In genomic region chr7:66060066-66060956, GRCm38 (mm10) we compare ENCODE assay signal across 8 mouse cellular contexts. TPM values are rescaled to one million over a fixed set of nuclear protein-coding genes. Genes with fewer than 3 reads are reported as not detected.
DNase-seq lines count a peak whose midpoint lies in the region; ATAC-seq and TF ChIP-seq lines count a peak whose summit lies in the region.

No protein-coding gene starts in this region.

- peaks cover 34% of the 10 kb centered on the region for H3K36me3 ChIP-seq in E14TG2a.4 (ENCODE audit: insufficient read depth, low read length)
- no peaks in the 10 kb centered on the region; the same call in 1 of the 2 replicates for H3K36me3 ChIP-seq in forebrain, embryonic 11.5 days (ENCODE audit: control insufficient read depth, insufficient read depth, low read length)
- peaks cover 8% of the 10 kb centered on the region for H3K36me3 ChIP-seq in heart, embryonic 16.5 days (ENCODE audit: control insufficient read depth, insufficient read depth)
- peaks cover 27% of the 10 kb centered on the region for H3K36me3 ChIP-seq in liver, embryonic 15.5 days (replicated peaks)
- no peaks in the 10 kb centered on the region for H3K36me3 ChIP-seq in neural tube, embryonic 11.5 days (ENCODE audit: control insufficient read depth, insufficient read depth, low read length)
- peaks cover 7% of the 10 kb centered on the region; the same call in 1 of the 2 replicates for H3K36me3 ChIP-seq in stomach, embryonic 16.5 days (ENCODE audit: control insufficient read depth, insufficient read depth, low read length)

- WGBS in forebrain, embryonic 11.5 days, result under 1% methylated on average over 64 of the region's 64 CpGs
- WGBS in heart, embryonic 16.5 days, result under 1% methylated on average over 64 of the region's 64 CpGs
- WGBS in liver, embryonic 15.5 days (ENCODE audit: insufficient replicate concordance), result under 1% methylated on average over 64 of the region's 64 CpGs
- WGBS in neural tube, embryonic 11.5 days, result under 1% methylated on average over 64 of the region's 64 CpGs
- under 1% methylated on average over 64 of the region's 64 CpGs for WGBS in stomach, embryonic 16.5 days

- peak overlapping the region; percentile 93 for H3K9ac ChIP-seq in forebrain, embryonic 11.5 days (ENCODE audit: low read length)
- peak overlapping the region; percentile 99 for H3K9ac ChIP-seq in heart, embryonic 16.5 days (ENCODE audit: low read length)
- H3K9ac ChIP-seq in liver, embryonic 15.5 days, result peak overlapping the region; percentile 85
- H3K9ac ChIP-seq in neural tube, embryonic 11.5 days (ENCODE audit: low read length), result peak overlapping the region; percentile 81
- peak overlapping the region; percentile 92 for H3K9ac ChIP-seq in stomach, embryonic 16.5 days (ENCODE audit: low read length)

- no peaks in the 10 kb centered on the region for H3K9me3 ChIP-seq in E14TG2a.4 (ENCODE audit: low read length)
- no peaks in the 10 kb centered on the region for H3K9me3 ChIP-seq in forebrain, embryonic 11.5 days (ENCODE audit: control insufficient read depth, low read length)
- no peaks in the 10 kb centered on the region for H3K9me3 ChIP-seq in heart, embryonic 16.5 days (replicated peaks; ENCODE audit: control insufficient read depth, low read length)
- no peaks in the 10 kb centered on the region for H3K9me3 ChIP-seq in liver, embryonic 15.5 days (replicated peaks)
- H3K9me3 ChIP-seq in neural tube, embryonic 11.5 days (ENCODE audit: control insufficient read depth, low read length), result no peaks in the 10 kb centered on the region
- no peaks in the 10 kb centered on the region for H3K9me3 ChIP-seq in stomach, embryonic 16.5 days (replicated peaks; ENCODE audit: control insufficient read depth, low read length)

- peak overlapping the region; percentile 96 for H3K4me3 ChIP-seq in E14TG2a.4 (replicated peaks; ENCODE audit: low read length)
- peak overlapping the region; percentile 96 for H3K4me3 ChIP-seq in forebrain, embryonic 11.5 days (ENCODE audit: low read depth, low read length)
- H3K4me3 ChIP-seq in heart, embryonic 16.5 days (ENCODE audit: low read length), result peak overlapping the region; percentile 100
- peak overlapping the region; percentile 95 for H3K4me3 ChIP-seq in liver, embryonic 15.5 days (replicated peaks)
- peak overlapping the region; percentile 69 for H3K4me3 ChIP-seq in neural tube, embryonic 11.5 days (ENCODE audit: low read depth, low read length)
- peak overlapping the region; percentile 85 for H3K4me3 ChIP-seq in stomach, embryonic 16.5 days (replicated peaks; ENCODE audit: low read length)

- peak overlapping the region; percentile 82 for H3K4me2 ChIP-seq in forebrain, embryonic 11.5 days (ENCODE audit: low read depth, low read length, severe bottlenecking)
- H3K4me2 ChIP-seq in heart, embryonic 16.5 days (ENCODE audit: low read depth, low read length), result peak overlapping the region; percentile 83
- peak overlapping the region; percentile 73 for H3K4me2 ChIP-seq in liver, embryonic 15.5 days
- peak overlapping the region; percentile 69 for H3K4me2 ChIP-seq in neural tube, embryonic 11.5 days (ENCODE audit: low read depth)
- H3K4me2 ChIP-seq in stomach, embryonic 16.5 days (ENCODE audit: low read depth, low read length), result peak overlapping the region; percentile 91

- peak; percentile 94 for ATAC-seq in forebrain, embryonic 11.5 days (replicated peaks; ENCODE audit: low FRiP score)
- peak; percentile 90 for ATAC-seq in heart, embryonic 16.5 days (replicated peaks; ENCODE audit: extremely low read depth, insufficient read depth, low FRiP score)
- ATAC-seq in liver, embryonic 15.5 days (ENCODE audit: insufficient read depth), result peak; percentile 91
- peak; percentile 92 for ATAC-seq in neural tube, embryonic 11.5 days (ENCODE audit: insufficient read depth, low FRiP score, low TSS enrichment)
- peak; percentile 93 for ATAC-seq in stomach, embryonic 16.5 days (ENCODE audit: insufficient read depth, low FRiP score)

- H3K4me1 ChIP-seq in E14TG2a.4 (replicated peaks; ENCODE audit: low read depth, low read length), result peaks cover 23% of the 10 kb centered on the region
- H3K4me1 ChIP-seq in forebrain, embryonic 11.5 days (replicated peaks; ENCODE audit: control insufficient read depth, insufficient read depth, low read length), result peaks cover 4% of the 10 kb centered on the region; the same call in 1 of the 2 replicates
- peaks cover 15% of the 10 kb centered on the region for H3K4me1 ChIP-seq in heart, embryonic 16.5 days (ENCODE audit: control insufficient read depth, insufficient read depth, low read length)
- H3K4me1 ChIP-seq in liver, embryonic 15.5 days (replicated peaks), result peaks cover 28% of the 10 kb centered on the region
- peaks cover 4% of the 10 kb centered on the region; the same call in 1 of the 2 replicates for H3K4me1 ChIP-seq in neural tube, embryonic 11.5 days (ENCODE audit: control insufficient read depth, insufficient read depth, low read length)
- peaks cover 9% of the 10 kb centered on the region; the same call in 1 of the 2 replicates for H3K4me1 ChIP-seq in stomach, embryonic 16.5 days (ENCODE audit: control insufficient read depth, insufficient read depth, low read length)

- no peaks in the 10 kb centered on the region for H3K27me3 ChIP-seq in E14TG2a.4 (ENCODE audit: insufficient read depth, low read length)
- H3K27me3 ChIP-seq in forebrain, embryonic 11.5 days (ENCODE audit: control insufficient read depth, insufficient read depth, low read length), result no peaks in the 10 kb centered on the region
- no peaks in the 10 kb centered on the region; the same call in 1 of the 2 replicates for H3K27me3 ChIP-seq in heart, embryonic 16.5 days (ENCODE audit: control insufficient read depth, insufficient read depth, low read length)
- H3K27me3 ChIP-seq in liver, embryonic 15.5 days, result no peaks in the 10 kb centered on the region; the same call in 1 of the 2 replicates
- H3K27me3 ChIP-seq in neural tube, embryonic 11.5 days (ENCODE audit: control insufficient read depth, insufficient read depth, low read length), result no peaks in the 10 kb centered on the region
- no peaks in the 10 kb centered on the region for H3K27me3 ChIP-seq in stomach, embryonic 16.5 days (ENCODE audit: control insufficient read depth, insufficient read depth, low read length)

- H3K27ac ChIP-seq in forebrain, embryonic 11.5 days (ENCODE audit: low read depth, low read length), result peak overlapping the region; percentile 64
- peak overlapping the region; percentile 77 for H3K27ac ChIP-seq in heart, embryonic 16.5 days (ENCODE audit: low read length)
- peak overlapping the region; percentile 78 for H3K27ac ChIP-seq in liver, embryonic 15.5 days (replicated peaks)
- H3K27ac ChIP-seq in neural tube, embryonic 11.5 days (ENCODE audit: low read depth, low read length), result no peak overlapping the region
- H3K27ac ChIP-seq in stomach, embryonic 16.5 days (ENCODE audit: low read length), result peak overlapping the region; percentile 68

- peak; percentile 78 for DNase-seq in c-Kit-positive CD71-positive TER-119-negative erythroid progenitor cells, embryonic 14.5 days (ENCODE audit: low read depth)
- DNase-seq in forebrain, embryonic 11.5 days (ENCODE audit: low spot score), result peak; percentile 94
- DNase-seq in kidney, postnatal 36 days, result peak; percentile 92 to 93
- peak; percentile 92 for DNase-seq in neural tube, embryonic 11.5 days (ENCODE audit: low spot score)

- TF ChIP-seq CTCF in E14TG2a.4 (conservative IDR thresholded peaks at IDR 0.05; ENCODE audit: low read length), result no peak

RNA-seq across cellular contexts. Expression of gene Snrpa1, which starts 1.5 kb away (rescaled TPM):
- polyA plus RNA-seq in forebrain, embryonic 11.5 days (2014; fragmentation: Nextera tagmentation; extraction: Ambion mirVana), result 229 and 250 TPM in 2 replicates
- 89.4 and 99.8 TPM in 2 replicates for polyA plus RNA-seq in heart, embryonic 16.5 days (2015; fragmentation: Nextera tagmentation; extraction: Ambion mirVana)
- 75.1 and 77.3 TPM in 2 replicates for polyA plus RNA-seq in liver, embryonic 15.5 days (2015; fragmentation: Nextera tagmentation; extraction: Ambion mirVana)
- 212 and 239 TPM in 2 replicates for polyA plus RNA-seq in neural tube, embryonic 11.5 days (2014; fragmentation: Nextera tagmentation; extraction: Ambion mirVana)
- 126 and 143 TPM in 2 replicates for polyA plus RNA-seq in stomach, embryonic 16.5 days (2015; fragmentation: Nextera tagmentation; extraction: Ambion mirVana)

RNA-seq across cellular contexts. Expression of gene Gm45213, which starts 16.9 kb away (rescaled TPM):
- not detected in 2 replicates for polyA plus RNA-seq in forebrain, embryonic 11.5 days (2014; fragmentation: Nextera tagmentation; extraction: Ambion mirVana)
- not detected in 2 replicates for polyA plus RNA-seq in heart, embryonic 16.5 days (2015; fragmentation: Nextera tagmentation; extraction: Ambion mirVana)
- not detected in 2 replicates for polyA plus RNA-seq in liver, embryonic 15.5 days (2015; fragmentation: Nextera tagmentation; extraction: Ambion mirVana)
- polyA plus RNA-seq in neural tube, embryonic 11.5 days (2014; fragmentation: Nextera tagmentation; extraction: Ambion mirVana), result not detected in 2 replicates
- not detected in 2 replicates for polyA plus RNA-seq in stomach, embryonic 16.5 days (2015; fragmentation: Nextera tagmentation; extraction: Ambion mirVana)

RNA-seq across cellular contexts. Expression of gene Selenos, which starts 19.1 kb away (rescaled TPM):
- 62.8 and 64.2 TPM in 2 replicates for polyA plus RNA-seq in forebrain, embryonic 11.5 days (2014; fragmentation: Nextera tagmentation; extraction: Ambion mirVana)
- 67.0 and 75.8 TPM in 2 replicates for polyA plus RNA-seq in heart, embryonic 16.5 days (2015; fragmentation: Nextera tagmentation; extraction: Ambion mirVana)
- 63.2 and 65.4 TPM in 2 replicates for polyA plus RNA-seq in liver, embryonic 15.5 days (2015; fragmentation: Nextera tagmentation; extraction: Ambion mirVana)
- 88.8 and 98.4 TPM in 2 replicates for polyA plus RNA-seq in neural tube, embryonic 11.5 days (2014; fragmentation: Nextera tagmentation; extraction: Ambion mirVana)
- polyA plus RNA-seq in stomach, embryonic 16.5 days (2015; fragmentation: Nextera tagmentation; extraction: Ambion mirVana), result 135 and 136 TPM in 2 replicates

RNA-seq across cellular contexts. Expression of gene Chsy1, which starts 49.0 kb away (rescaled TPM):
- 17.7 and 18.6 TPM in 2 replicates for polyA plus RNA-seq in forebrain, embryonic 11.5 days (2014; fragmentation: Nextera tagmentation; extraction: Ambion mirVana)
- 10.8 and 11.5 TPM in 2 replicates for polyA plus RNA-seq in heart, embryonic 16.5 days (2015; fragmentation: Nextera tagmentation; extraction: Ambion mirVana)
- 6.2 and 6.3 TPM in 2 replicates for polyA plus RNA-seq in liver, embryonic 15.5 days (2015; fragmentation: Nextera tagmentation; extraction: Ambion mirVana)
- 20.5 and 21.1 TPM in 2 replicates for polyA plus RNA-seq in neural tube, embryonic 11.5 days (2014; fragmentation: Nextera tagmentation; extraction: Ambion mirVana)
- 10.2 and 12.1 TPM in 2 replicates for polyA plus RNA-seq in stomach, embryonic 16.5 days (2015; fragmentation: Nextera tagmentation; extraction: Ambion mirVana)
